Mouse (Mus musculus) midbrain, embryonic 13.5 days (tissue): Measurements from ENCODE around the gene Rbpjl. TPM values are rescaled to one million over a fixed set of nuclear protein-coding genes. Genes with fewer than 3 reads are reported as not detected.

Experiments used
- microRNA-seq: library from miRNA; unstranded; fragments of <30 nt; microRNA quantifications from one replicate; pipeline ENCODE4, GENCODE M21; 2016
- polyA plus RNA-seq: library from polyadenylated mRNA; unstranded; fragments of >200 nt; fragmentation: Nextera tagmentation; extraction: Ambion mirVana; gene quantifications from 2 replicates; pipeline ENCODE4 v1.2.1, GENCODE M21; 2015

Gene Rbpjl
- polyA plus RNA-seq, 1 experiment from 2014 or later, result not detected

Small RNA genes lying within 50 kb of the gene (microRNA-seq; reads per million reads assigned to microRNA genes)
- not detected for gene Mir7678

Other genes starting within 250 kb of the Rbpjl start
- gene Kcns1, start 232.0 kb upstream of the Rbpjl start, polyA plus RNA-seq, result 0.16 and 0.23 TPM in 2 replicates
- gene Wfdc5, start 220.4 kb upstream of the Rbpjl start, polyA plus RNA-seq, result not detected in 2 replicates
- gene Wfdc12, start 212.5 kb upstream of the Rbpjl start, polyA plus RNA-seq, result not detected in 2 replicates
- gene Wfdc15a, start 203.0 kb upstream of the Rbpjl start, polyA plus RNA-seq, result not detected in 2 replicates
- gene Wfdc15b, start 181.5 kb upstream of the Rbpjl start, polyA plus RNA-seq, result not detected in 2 replicates
- gene Svs2, start 164.7 kb upstream of the Rbpjl start, polyA plus RNA-seq, result not detected in 2 replicates
- gene Svs3b, start 146.5 kb upstream of the Rbpjl start, polyA plus RNA-seq, result not detected in 2 replicates
- gene Svs4, start 124.7 kb upstream of the Rbpjl start, polyA plus RNA-seq, result not detected in 2 replicates
- not detected in 2 replicates for gene Svs3a, start 113.9 kb upstream of the Rbpjl start, polyA plus RNA-seq
- gene Svs6, start 86.4 kb upstream of the Rbpjl start, polyA plus RNA-seq, result not detected in 2 replicates
- gene Svs5, start 70.4 kb upstream of the Rbpjl start, polyA plus RNA-seq, result not detected in 2 replicates
- 0.36 TPM in 1 of 2 replicates, not detected in the other for gene Slpi, start 14.0 kb upstream of the Rbpjl start, polyA plus RNA-seq
- 0.26 and 0.39 TPM in 2 replicates for gene Matn4, start 2.0 kb downstream of the Rbpjl start, polyA plus RNA-seq
- 6.5 and 7.3 TPM in 2 replicates for gene Sdc4, start 40.7 kb downstream of the Rbpjl start, polyA plus RNA-seq
- gene Sys1, start 53.8 kb downstream of the Rbpjl start, polyA plus RNA-seq, result 77.6 and 81.1 TPM in 2 replicates
- 4.5 and 5.2 TPM in 2 replicates for gene Gm20458, start 57.8 kb downstream of the Rbpjl start, polyA plus RNA-seq
- not detected in 2 replicates for gene Trp53tg5, start 70.6 kb downstream of the Rbpjl start, polyA plus RNA-seq
- 8.7 and 8.8 TPM in 2 replicates for gene Dbndd2, start 83.0 kb downstream of the Rbpjl start, polyA plus RNA-seq
- 64.2 and 67.8 TPM in 2 replicates for gene Pigt, start 94.4 kb downstream of the Rbpjl start, polyA plus RNA-seq
- gene Wfdc2, start 159.3 kb downstream of the Rbpjl start, polyA plus RNA-seq, result 5.7 and 6.8 TPM in 2 replicates
- not detected in 2 replicates for gene Spint3, start 170.3 kb downstream of the Rbpjl start, polyA plus RNA-seq
- gene Wfdc6a, start 182.3 kb downstream of the Rbpjl start, polyA plus RNA-seq, result not detected in 2 replicates
- gene Eppin, start 190.5 kb downstream of the Rbpjl start, polyA plus RNA-seq, result not detected in 2 replicates
- not detected in 2 replicates for gene Wfdc6b, start 210.4 kb downstream of the Rbpjl start, polyA plus RNA-seq
- gene Wfdc8, start 210.5 kb downstream of the Rbpjl start, polyA plus RNA-seq, result not detected in 2 replicates
- not detected in 2 replicates for gene Wfdc16, start 235.7 kb downstream of the Rbpjl start, polyA plus RNA-seq